Mouse (Mus musculus): ENCODE data around the gene Flt4. TPM values are rescaled to one million over a fixed set of nuclear protein-coding genes. Genes with fewer than 3 reads are reported as not detected.

The Flt4 gene
- 4.3 and 4.4 TPM in 2 replicates for polyA plus RNA-seq (2012; rRNA removed; ENCODE audit: low replicate concordance)

DNA sequence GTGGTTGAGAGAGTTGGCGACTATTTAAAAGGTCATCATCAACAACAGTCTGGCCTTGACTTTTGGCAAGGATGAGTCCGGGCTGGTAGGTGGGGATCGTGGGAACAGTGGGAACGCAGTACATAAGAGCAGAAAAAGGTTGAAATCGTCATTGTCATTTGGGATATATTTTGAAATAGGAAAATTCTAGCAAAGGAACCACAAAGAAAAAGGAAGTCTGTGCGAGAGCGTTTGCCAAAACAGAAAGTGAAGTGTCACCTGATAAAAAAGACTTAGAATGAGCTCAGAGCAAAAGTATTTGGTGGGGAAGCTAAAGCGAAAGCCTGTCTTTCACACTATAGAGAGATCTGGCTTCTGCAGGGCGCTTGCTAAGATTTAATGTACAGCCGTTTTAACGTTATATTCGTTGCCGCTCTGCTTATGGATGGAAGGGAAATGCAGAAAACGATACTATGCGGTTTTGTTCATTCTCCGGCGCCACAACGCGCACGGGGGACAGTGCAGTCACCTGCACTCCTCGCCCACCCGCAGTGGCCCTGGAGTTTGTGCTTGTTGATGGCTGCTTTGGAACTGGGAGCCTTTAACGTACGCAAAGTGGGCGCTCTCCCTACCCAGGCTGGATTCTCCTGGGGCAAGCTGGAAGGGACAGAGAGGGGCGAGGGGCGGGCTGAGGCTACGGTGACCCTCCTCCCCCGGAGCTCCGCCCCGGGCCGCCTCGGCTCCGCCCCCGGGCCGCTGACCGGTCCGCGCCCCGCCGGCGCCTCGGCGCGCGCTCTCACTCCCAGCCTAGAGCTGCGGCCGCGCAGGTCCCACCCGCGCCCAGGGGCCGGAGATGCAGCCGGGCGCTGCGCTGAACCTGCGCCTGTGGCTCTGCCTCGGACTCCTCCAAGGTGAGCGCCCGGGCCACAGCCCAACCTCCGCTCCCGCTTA lies at the start of gene Flt4:
TSS of gene Flt4 (plus strand) at position 326 of the 930 bp plus-strand sequence.

DNA sequence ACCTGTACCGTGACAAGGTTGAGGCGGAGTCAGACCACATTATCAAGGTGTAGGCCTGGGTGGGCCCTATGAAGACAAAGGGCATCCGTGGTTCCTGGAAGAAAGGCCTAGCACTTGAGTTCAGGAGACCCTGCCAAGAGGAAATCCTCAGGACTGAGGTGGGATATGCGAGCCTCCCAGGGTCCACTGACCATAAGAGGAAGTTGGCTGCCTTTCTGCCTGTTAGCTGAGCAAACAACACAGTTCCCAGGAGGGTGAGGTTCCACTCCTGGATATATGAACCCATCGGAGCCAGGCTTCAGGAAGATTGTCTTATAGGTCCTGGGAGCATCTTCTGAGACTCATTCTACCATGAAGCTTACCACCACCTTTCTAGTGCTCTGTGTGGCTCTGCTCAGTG lies 54.2 kb downstream of the Flt4 start, which contains the start of gene Scgb3a1:
TSS of gene Scgb3a1 (plus strand) at position 301 of the 400 bp plus-strand sequence.

Other genes starting within 250 kb of the Flt4 start
- not detected in 2 replicates for gene Olfr1389, start 186.2 kb upstream of the Flt4 start, polyA plus RNA-seq (2012; rRNA removed; ENCODE audit: low replicate concordance)
- gene Olfr1388, start 172.6 kb upstream of the Flt4 start, polyA plus RNA-seq (2012; rRNA removed; ENCODE audit: low replicate concordance), result not detected in 2 replicates
- not detected in 2 replicates for gene Olfr1387, start 153.9 kb upstream of the Flt4 start, polyA plus RNA-seq (2012; rRNA removed; ENCODE audit: low replicate concordance)
- not detected in 2 replicates for gene Olfr1386, start 144.2 kb upstream of the Flt4 start, polyA plus RNA-seq (2012; rRNA removed; ENCODE audit: low replicate concordance)
- not detected in 2 replicates for gene Olfr1385, start 120.2 kb upstream of the Flt4 start, polyA plus RNA-seq (2012; rRNA removed; ENCODE audit: low replicate concordance)
- gene Olfr1384, start 102.5 kb upstream of the Flt4 start, polyA plus RNA-seq (2012; rRNA removed; ENCODE audit: low replicate concordance), result not detected in 2 replicates
- not detected in 2 replicates for gene Olfr1383, start 89.6 kb upstream of the Flt4 start, polyA plus RNA-seq (2012; rRNA removed; ENCODE audit: low replicate concordance)
- gene Olfr1382, start 81.0 kb upstream of the Flt4 start, polyA plus RNA-seq (2012; rRNA removed; ENCODE audit: low replicate concordance), result not detected in 2 replicates
- not detected in 2 replicates for gene Olfr1381, start 65.8 kb upstream of the Flt4 start, polyA plus RNA-seq (2012; rRNA removed; ENCODE audit: low replicate concordance)
- not detected in 2 replicates for gene Olfr1380, start 52.4 kb upstream of the Flt4 start, polyA plus RNA-seq (2012; rRNA removed; ENCODE audit: low replicate concordance)
- gene Scgb3a1, start 54.3 kb downstream of the Flt4 start, polyA plus RNA-seq (2012; rRNA removed; ENCODE audit: low replicate concordance), result 9.7 and 22.7 TPM in 2 replicates
- 1.4 and 1.7 TPM in 2 replicates for gene Cnot6, start 103.5 kb downstream of the Flt4 start, polyA plus RNA-seq (2012; rRNA removed; ENCODE audit: low replicate concordance)
- 0.41 and 0.46 TPM in 2 replicates for gene Gfpt2, start 184.9 kb downstream of the Flt4 start, polyA plus RNA-seq (2012; rRNA removed; ENCODE audit: low replicate concordance)
- 5.6 and 6.9 TPM in 2 replicates for gene Mapk9, start 237.5 kb downstream of the Flt4 start, polyA plus RNA-seq (2012; rRNA removed; ENCODE audit: low replicate concordance)